Mouse (Mus musculus): ENCODE results near the gene Rnf220. TPM values are rescaled to one million over a fixed set of nuclear protein-coding genes. Genes with fewer than 3 reads are reported as not detected.
A peak's percentile ranks its signal among the peaks of the same experiment; 100 is the strongest.

The Rnf220 gene
- total and polyA plus RNA-seq, 3 experiments = 64.4 to 117 (median 86.8) TPM

DNA sequence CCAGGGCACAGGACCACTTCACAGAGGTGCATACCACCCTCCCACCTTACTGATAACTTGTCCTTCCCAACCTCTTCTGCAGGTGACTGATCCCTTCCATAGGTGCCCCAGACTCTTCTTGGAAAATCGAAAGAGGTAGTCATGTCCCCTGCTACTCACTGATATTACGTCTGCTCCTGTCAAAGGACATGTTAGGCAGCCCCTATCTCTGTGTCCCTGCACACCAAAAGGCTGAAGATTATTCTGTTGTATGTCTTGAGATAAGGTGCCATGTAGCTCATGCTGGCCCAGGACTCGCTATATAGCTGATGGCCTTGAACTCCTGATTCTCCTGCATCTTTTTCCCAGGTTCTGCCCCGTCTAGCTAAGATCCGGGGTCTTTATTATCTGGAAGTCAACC, 29.1 kb upstream of the Rnf220 start:
- H3K27me3 ChIP-seq (replicated peaks) = peaks cover 3% of the 10 kb centered on the region
- no peaks in the 10 kb centered on the region for H3K79me2 ChIP-seq (replicated peaks; ENCODE audit: control insufficient read depth, extremely low read depth, insufficient read depth, poor library complexity, severe bottlenecking)
- H3K9ac ChIP-seq (ENCODE audit: insufficient read depth, low read depth) = no peak overlapping the region
- in situ Hi-C loops (cut with MboI; ENCODE audit: low pct_ligation_motif_present, low pct_unique_long_range_greater_than_20kb, low sequenced_read_pairs) (loop anchor here (10.0 kb wide), 1 partner anchor 201 kb away; no protein-coding TSS in a partner anchor), dilution Hi-C loops (cut with MboI; ENCODE audit: extremely low pct_ligation_motif_present, extremely low pct_unique_long_range_greater_than_20kb, low sequenced_read_pairs) (no loop called here)
- no peak overlapping the region for H3K27ac ChIP-seq (ENCODE audit: insufficient read depth, low read depth)
- H3K36me3 ChIP-seq (replicated peaks in 1 of 2; ENCODE audit: control insufficient read depth in 1 of 2, insufficient read depth in 1 of 2, low read length in 1 of 2) = no peaks in the 10 kb centered on the region
- no peaks in the 10 kb centered on the region for H3K9me3 ChIP-seq (replicated peaks; ENCODE audit: low read length)
- TF ChIP-seq SIN3A (IDR thresholded peaks at IDR 0.05; ENCODE audit: low read length) (no peak), JUN (IDR thresholded peaks at IDR 0.05; ENCODE audit: insufficient read depth, low read depth, low read length) (no peak), TCF12 (IDR thresholded peaks at IDR 0.05; ENCODE audit: low read depth, low read length) (no peak), ETS1 (conservative IDR thresholded peaks at IDR 0.05; ENCODE audit: low read depth, low read length) (no peak), NRF1 (IDR thresholded peaks at IDR 0.05; ENCODE audit: low read depth, low read length) (no peak), BHLHE40 (IDR thresholded peaks at IDR 0.05; ENCODE audit: low read depth, low read length) (no peak), POLR2A (IDR thresholded peaks at IDR 0.05; ENCODE audit: low read depth, low read length) (no peak), IRF4 (IDR thresholded peaks at IDR 0.05; ENCODE audit: low read depth, low read length) (no peak), RCOR1 (conservative IDR thresholded peaks at IDR 0.05; ENCODE audit: low read depth, low read length) (no peak)
- H3K4me2 ChIP-seq (ENCODE audit: insufficient read depth, low read depth, poor library complexity, severe bottlenecking) = no peak overlapping the region
- peaks cover 4 to 27% of the 10 kb centered on the region in 2 experiments for H3K4me1 ChIP-seq (ENCODE audit: control insufficient read depth in 1 of 2, insufficient read depth in 2 of 2)
- H3K4me3 ChIP-seq (replicated peaks in 1 of 3; ENCODE audit: low read depth in 2 of 3, low read length in 2 of 3, poor library complexity in 1 of 3) = no peak overlapping the region
- no peak for DNase-seq (ENCODE audit: extremely low read depth)

DNA sequence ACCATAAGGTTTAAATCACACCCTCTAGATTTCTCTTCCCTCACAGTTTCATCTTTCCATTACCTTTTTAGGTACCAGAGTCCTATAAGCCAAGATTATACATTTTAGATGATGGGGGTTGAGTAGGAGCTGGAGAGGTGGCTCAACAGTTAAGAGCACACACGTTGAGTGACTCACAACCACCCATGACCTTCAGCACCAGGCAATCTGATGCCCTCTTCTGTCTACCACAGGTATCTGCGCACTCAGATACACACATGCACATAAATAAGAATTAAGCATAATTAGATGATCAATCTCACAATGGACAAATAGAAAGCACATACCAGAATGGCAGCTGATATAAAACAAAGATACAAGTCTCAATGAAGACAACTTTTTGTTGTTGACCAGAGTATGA, 24.5 kb upstream of the Rnf220 start:
- Histone ChIP-seq H3K36me3 (replicated peaks in 1 of 2; ENCODE audit: control insufficient read depth in 1 of 2, insufficient read depth in 1 of 2, low read length in 1 of 2) (no peaks in the 10 kb centered on the region), H3K4me1 (ENCODE audit: control insufficient read depth in 1 of 2, insufficient read depth in 2 of 2) (no peaks in the 10 kb centered on the region), H3K9ac (ENCODE audit: insufficient read depth, low read depth) (no peak overlapping the region), H3K27me3 (replicated peaks) (peaks cover 1% of the 10 kb centered on the region), H3K9me3 (replicated peaks; ENCODE audit: low read length) (no peaks in the 10 kb centered on the region), H3K4me2 (ENCODE audit: insufficient read depth, low read depth, poor library complexity, severe bottlenecking) (no peak overlapping the region), H3K79me2 (replicated peaks; ENCODE audit: control insufficient read depth, extremely low read depth, insufficient read depth, poor library complexity, severe bottlenecking) (no peaks in the 10 kb centered on the region), H3K4me3 (replicated peaks in 1 of 3; ENCODE audit: low read depth in 2 of 3, low read length in 2 of 3, poor library complexity in 1 of 3) (no peak overlapping the region), H3K27ac (ENCODE audit: insufficient read depth, low read depth) (no peak overlapping the region)
- TF ChIP-seq SMC3 (IDR thresholded peaks at IDR 0.05; ENCODE audit: low read depth, low read length) (peak; percentile 56), CTCF (conservative IDR thresholded peaks at IDR 0.05 in 1 of 2, IDR thresholded peaks at IDR 0.05 in 1 of 2; ENCODE audit: low read depth in 2 of 2, low read length in 2 of 2) (peak; percentile 20 to 54; a peak in 2 of 4 replicates), POLR2AphosphoS2 (IDR thresholded peaks at IDR 0.05; ENCODE audit: low read depth, low read length) (no peak), ETS1 (conservative IDR thresholded peaks at IDR 0.05; ENCODE audit: low read depth, low read length) (no peak), RAD21 (IDR thresholded peaks at IDR 0.05; ENCODE audit: low read depth, low read length) (peak; percentile 47)
- dilution Hi-C loops (cut with MboI; ENCODE audit: extremely low pct_ligation_motif_present, extremely low pct_unique_long_range_greater_than_20kb, low sequenced_read_pairs) = no loop called here
- peak; percentile 37 for DNase-seq (ENCODE audit: extremely low read depth)
- in situ Hi-C loops (cut with MboI; ENCODE audit: low pct_ligation_motif_present, low pct_unique_long_range_greater_than_20kb, low sequenced_read_pairs) = loop anchor here (10.0 kb wide), 1 partner anchor 197 kb away; no protein-coding TSS in a partner anchor

DNA sequence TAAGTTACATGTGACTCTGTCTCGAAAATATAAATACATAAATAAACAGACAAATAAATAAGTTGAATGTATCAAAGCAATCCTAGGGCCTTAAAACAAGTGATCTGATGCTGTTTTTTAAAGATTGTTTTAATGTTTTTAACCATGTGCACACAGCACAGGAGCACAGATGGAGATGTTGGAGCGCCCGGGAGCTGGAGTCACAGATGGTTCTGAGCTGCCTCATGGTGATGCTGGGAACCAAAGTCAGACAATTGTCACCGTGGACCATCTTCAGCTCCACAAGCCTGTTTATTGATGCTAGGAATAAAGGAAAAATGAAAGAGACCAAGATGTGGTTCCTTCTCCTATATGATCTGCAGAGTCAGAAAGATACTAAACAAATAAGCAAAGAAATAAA, 21.4 kb upstream of the Rnf220 start:
- DNase-seq (ENCODE audit: extremely low read depth) = no peak
- Histone ChIP-seq H3K79me2 (replicated peaks; ENCODE audit: control insufficient read depth, extremely low read depth, insufficient read depth, poor library complexity, severe bottlenecking) (no peaks in the 10 kb centered on the region), H3K9me3 (replicated peaks; ENCODE audit: low read length) (no peaks in the 10 kb centered on the region), H3K4me1 (ENCODE audit: control insufficient read depth in 1 of 2, insufficient read depth in 2 of 2) (no peaks in the 10 kb centered on the region), H3K36me3 (replicated peaks in 1 of 2; ENCODE audit: control insufficient read depth in 1 of 2, insufficient read depth in 1 of 2, low read length in 1 of 2) (no peaks in the 10 kb centered on the region), H3K9ac (ENCODE audit: insufficient read depth, low read depth) (no peak overlapping the region), H3K4me2 (ENCODE audit: insufficient read depth, low read depth, poor library complexity, severe bottlenecking) (no peak overlapping the region), H3K27me3 (replicated peaks) (peaks cover 3% of the 10 kb centered on the region), H3K27ac (ENCODE audit: insufficient read depth, low read depth) (no peak overlapping the region), H3K4me3 (replicated peaks in 1 of 3; ENCODE audit: low read depth in 2 of 3, low read length in 2 of 3, poor library complexity in 1 of 3) (no peak overlapping the region)
- dilution Hi-C loops (cut with MboI; ENCODE audit: extremely low pct_ligation_motif_present, extremely low pct_unique_long_range_greater_than_20kb, low sequenced_read_pairs) = no loop called here
- in situ Hi-C loops (cut with MboI; ENCODE audit: low pct_ligation_motif_present, low pct_unique_long_range_greater_than_20kb, low sequenced_read_pairs) = no loop called here
- no peak for TF ChIP-seq USF2 (conservative IDR thresholded peaks at IDR 0.05; ENCODE audit: low read depth, low read length)
- no peak for TF ChIP-seq HCFC1 (IDR thresholded peaks at IDR 0.05; ENCODE audit: low read depth, low read length)
- TF ChIP-seq CHD2 (IDR thresholded peaks at IDR 0.05; ENCODE audit: low read length) = no peak
- no peak for TF ChIP-seq GABPA (IDR thresholded peaks at IDR 0.05; ENCODE audit: insufficient replicate concordance, low read depth, low read length)
- no peak for TF ChIP-seq TBP (conservative IDR thresholded peaks at IDR 0.05; ENCODE audit: low read depth, low read length)
- TF ChIP-seq IRF4 (IDR thresholded peaks at IDR 0.05; ENCODE audit: low read depth, low read length) = no peak
- TF ChIP-seq UBTF (IDR thresholded peaks at IDR 0.05; ENCODE audit: low read depth, low read length) = no peak
- TF ChIP-seq SMC3 (IDR thresholded peaks at IDR 0.05; ENCODE audit: low read depth, low read length) = no peak

Measured in CH12.LX (cell line).